Mouse (Mus musculus): ENCODE results near the gene Map4.
A peak's percentile ranks its signal among the peaks of the same experiment; 100 is the strongest.

Map4 gene

DNA sequence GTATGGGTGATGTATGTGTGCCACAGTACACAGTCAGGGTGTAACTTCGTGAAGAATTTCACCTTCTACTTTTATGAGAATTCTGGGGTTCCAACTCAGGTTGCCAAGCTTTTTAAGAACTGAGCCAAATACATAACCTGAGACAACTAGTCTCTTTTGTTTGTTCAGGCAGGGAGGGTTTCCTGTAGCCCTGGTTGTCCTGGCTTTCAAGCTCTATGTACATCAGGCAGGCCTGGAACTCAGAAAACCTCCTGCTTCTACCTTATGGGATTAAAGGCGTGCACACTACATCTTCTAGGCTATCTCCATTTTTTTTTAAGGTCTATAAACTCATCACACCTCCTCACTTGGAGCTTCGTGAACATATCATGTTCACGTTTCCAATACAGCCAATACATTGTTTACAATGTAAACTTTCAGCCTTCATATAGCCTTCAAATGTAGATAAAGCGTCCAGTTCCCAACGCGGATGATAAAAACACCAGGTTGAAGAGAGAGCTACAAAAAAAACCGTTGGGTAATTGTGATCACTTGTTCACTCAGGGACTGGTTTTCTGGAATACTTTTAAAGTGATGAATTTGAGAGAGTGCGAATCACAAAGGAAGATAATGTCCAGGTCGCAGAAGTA, 199.8 kb downstream of the Map4 start:
- DNase-seq (ENCODE audit: extremely low spot score) = peak; percentile 17

GRCm38 (mm10) chr9:110131525-110132197, 200.4 kb downstream of the Map4 start:
- peak; percentile 99 for DNase-seq (ENCODE audit: extremely low spot score)

DNA sequence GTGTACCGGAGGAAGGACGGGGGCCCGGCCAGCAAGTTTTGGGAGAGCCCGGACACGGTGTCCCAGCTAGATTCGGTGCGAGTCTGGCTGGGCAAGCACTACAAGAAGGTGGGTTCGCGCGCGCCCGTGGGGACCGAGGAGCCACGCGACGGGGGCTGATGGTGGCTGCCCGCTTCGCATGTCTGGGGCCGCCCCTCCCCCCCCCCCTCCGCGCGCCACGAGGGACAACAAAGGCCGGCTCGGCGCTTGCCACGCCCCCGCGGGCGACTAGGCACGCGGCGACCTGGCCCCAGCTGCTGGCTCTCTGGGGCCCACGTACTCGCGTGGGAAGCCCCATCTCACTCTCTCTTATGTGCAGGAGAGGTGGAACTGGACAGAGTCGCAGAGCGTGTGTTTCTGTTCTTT, 200.9 kb downstream of the Map4 start:
- DNase-seq (ENCODE audit: extremely low spot score) = no peak

- no peak for DNase-seq (ENCODE audit: extremely low spot score)
Observed at GRCm38 (mm10) chr9:110132921-110133320, 201.7 kb downstream of the Map4 start.

Data from embryo, embryonic 9.5 days (tissue).